Comparison of ENCODE assay signal across 17 mouse cellular contexts in the genomic region with DNA sequence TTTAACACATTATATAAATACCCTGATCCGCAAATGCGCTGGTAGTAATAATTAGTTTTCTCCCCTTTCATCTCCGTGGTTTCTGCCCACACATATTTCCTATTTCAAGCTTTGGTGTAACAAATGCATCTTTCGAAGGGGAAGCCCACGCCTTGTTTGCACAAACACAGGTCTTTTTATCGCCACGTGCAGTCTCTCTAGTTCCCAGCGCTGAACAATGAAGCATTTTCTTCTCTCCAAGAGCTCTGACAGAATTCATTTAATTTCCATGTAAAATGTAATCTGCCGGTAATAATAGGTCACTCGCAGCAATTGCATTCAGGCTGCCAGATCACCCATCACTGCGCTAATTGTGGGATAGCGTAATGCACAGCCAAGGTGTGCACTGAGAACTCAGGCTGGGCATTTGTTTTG.
DNase-seq lines count a peak whose midpoint lies in the region; ATAC-seq lines count a peak whose summit lies in the region.
"Had no signal": no experiment of that assay in that cellular context is flagged by ENCODE, and none has a peak within 500 bp of the region (broad histone marks: within the 10 kb centered on the region; RNA-seq: fewer than 3 reads in every experiment).

No protein-coding gene starts in this region.

- H3K4me3 ChIP-seq in hindbrain, embryonic 15.5 days: no peak overlapping the region
- H3K4me3 ChIP-seq: limb, embryonic 12.5 days; neural tube, embryonic 12.5 days had no signal

- ATAC-seq in hindbrain, embryonic 15.5 days (ENCODE audit: low FRiP score, low read depth): peak; percentile 54; the same call in 1 of the 2 replicates
- ATAC-seq: liver, postnatal 0 days had no signal

- H3K9ac ChIP-seq in hindbrain, embryonic 15.5 days: no peak overlapping the region
- H3K9ac ChIP-seq: limb, embryonic 12.5 days; liver, postnatal 0 days; neural tube, embryonic 12.5 days had no signal

- no peaks in the 10 kb centered on the region for H3K36me3 ChIP-seq in hindbrain, embryonic 15.5 days
- H3K36me3 ChIP-seq: G1E; limb, embryonic 12.5 days; neural tube, embryonic 12.5 days had no signal

- WGBS in hindbrain, embryonic 15.5 days: 24% methylated on average over 12 of the region's 12 CpGs

- H3K4me1 ChIP-seq in hindbrain, embryonic 15.5 days (replicated peaks): 0 out of 2 replicates have a peak, but pooled peaks cover 3% of the 10 kb centered on the region
- H3K4me1 ChIP-seq: neural tube, embryonic 12.5 days had no signal

- intact Hi-C loops in left cerebral cortex, postnatal 25 days (cut with DNase I): no loop called here
- intact Hi-C loops in gastrocnemius, postnatal 36 days (cut with DNase I): no loop called here

- no peaks in the 10 kb centered on the region for H3K9me3 ChIP-seq in hindbrain, embryonic 15.5 days
- H3K9me3 ChIP-seq: limb, embryonic 12.5 days; neural tube, embryonic 12.5 days had no signal

- H3K27ac ChIP-seq in hindbrain, embryonic 15.5 days (replicated peaks): no peak overlapping the region
- H3K27ac ChIP-seq: limb, embryonic 12.5 days; macrophage; neural tube, embryonic 12.5 days had no signal

- peak; percentile 3 to 25 for DNase-seq in frontal cortex, adult 2 months (ENCODE audit: extremely low spot score in 1 of 2, low spot score in 1 of 2)
- no peak for DNase-seq in frontal cortex, postnatal 14 days (ENCODE audit: low spot score in 2 of 2)
- DNase-seq in brain, adult 2 months (ENCODE audit: low read depth, low spot score): peak; percentile 71
- DNase-seq in left cerebral cortex, postnatal 25 days (ENCODE audit: low spot score in 2 of 2): peak; percentile 18 to 36
- DNase-seq in c-Kit-positive CD71-positive TER-119-positive erythroid progenitor cells, embryonic 14.5 days (ENCODE audit: low spot score): no peak
- DNase-seq in kidney, postnatal 25 days: no peak
- no peak for DNase-seq in gastrocnemius, postnatal 36 days
- DNase-seq: cerebellum, postnatal 25 days; gastrocnemius, postnatal 25 days; kidney, postnatal 14 days; liver, postnatal 0 days; thymus, postnatal 14 days had no signal

- H3K4me2 ChIP-seq in hindbrain, embryonic 15.5 days: peak overlapping the region; percentile 14; the same call in 1 of the 2 replicates
- H3K4me2 ChIP-seq: limb, embryonic 12.5 days; neural tube, embryonic 12.5 days had no signal

- H3K27me3 ChIP-seq in hindbrain, embryonic 15.5 days: 0 out of 2 replicates have a peak, but pooled peaks cover 3% of the 10 kb centered on the region
- H3K27me3 ChIP-seq: limb, embryonic 12.5 days; neural tube, embryonic 12.5 days had no signal

Comparison
In these comparisons a context has a peak if more than half of its experiments do, and no peak if none do; other contexts are left out.
1. DNase-seq: peak in frontal cortex, adult 2 months (2 of 2), brain, adult 2 months (single experiment) and left cerebral cortex, postnatal 25 days (2 of 2); none in frontal cortex, postnatal 14 days (0 of 2), c-Kit-positive CD71-positive TER-119-positive erythroid progenitor cells, embryonic 14.5 days (single experiment), kidney, postnatal 25 days (0 of 2) and gastrocnemius, postnatal 36 days (0 of 2).